Mouse (Mus musculus) bone marrow, adult 2 months (tissue): ENCODE results near the gene Hoxc4. TPM values are rescaled to one million over a fixed set of nuclear protein-coding genes. Genes with fewer than 3 reads are reported as not detected.

ENCODE experiments used
- H3K27ac ChIP-seq: fragments of 200-500 bp; 2 replicates; pipeline ENCODE4 v1.5.1; 2012; ENCODE audit warnings: low read depth, mild to moderate bottlenecking, control low read depth, inconsistent platforms, low read length; ENCODE audit not compliant: control insufficient read depth, poor library complexity, insufficient read depth
- H3K4me1 ChIP-seq: fragments of 200-500 bp; 2 replicates; pipeline ENCODE4 v1.6.1; 2011; ENCODE audit warnings: low read length; ENCODE audit not compliant: control insufficient read depth, insufficient read depth
- H3K4me3 ChIP-seq: fragments of 200-500 bp; replicated peaks from 2 replicates; pipeline ENCODE3; 2011; ENCODE audit warnings: mild to moderate bottlenecking, low read depth, low read length, control low read depth; ENCODE audit not compliant: control insufficient read depth
- CTCF ChIP-seq: fragments of 200-500 bp; IDR thresholded peaks from 2 replicates; pipeline ENCODE4 v1.5.1; 2011; ENCODE audit warnings: low read length, control low read depth; ENCODE audit not compliant: control insufficient read depth, insufficient read depth
- POLR2A ChIP-seq: fragments of 200-500 bp; IDR thresholded peaks from 2 replicates; pipeline ENCODE4 v1.6.1; 2011; ENCODE audit warnings: low read depth, mild to moderate bottlenecking, control low read depth, low read length, borderline replicate concordance; ENCODE audit not compliant: control insufficient read depth
- WGBS: fragments of 180-500 bp; shearing (Covaris S2); methylation state at CpG from one replicate; pipeline ENCODE4 v1.1.7; 2018; 5-methylcytosine and 5-hydroxymethylcytosine counted together
- polyA plus RNA-seq: library from polyadenylated mRNA; stranded (reverse); fragments of >200 nt; gene quantifications from 2 replicates; pipeline ENCODE4 v1.2.4, GENCODE M21; 2011; ENCODE audit warnings: low replicate concordance; ENCODE audit not compliant: missing spikeins, insufficient read depth, insufficient read length

Gene Hoxc4
- polyA plus RNA-seq, 1 experiment = 1.5 TPM

GRCm38 (mm10) chr15:103011928-103012486 is 6.7 kb upstream of the Hoxc4 start:
- no peak overlapping the region for H3K27ac ChIP-seq
- no peaks in the 10 kb centered on the region for H3K4me1 ChIP-seq
- TF ChIP-seq CTCF = no peak
- no peak for TF ChIP-seq POLR2A
- H3K4me3 ChIP-seq = no peak overlapping the region
- WGBS = 12% methylated on average over 26 of the region's 26 CpGs

GRCm38 (mm10) chr15:103013238-103013984 is 5.3 kb upstream of the Hoxc4 start:
- Histone ChIP-seq H3K27ac (no peak overlapping the region), H3K4me1 (no peaks in the 10 kb centered on the region), H3K4me3 (no peak overlapping the region)
- 7% methylated on average over 17 of the region's 17 CpGs for WGBS
- TF ChIP-seq POLR2A (no peak), CTCF (peak; percentile 72)

GRCm38 (mm10) chr15:103014166-103015008 is 4.3 kb upstream of the Hoxc4 start:
- 4% methylated on average over 54 of the region's 57 CpGs for WGBS
- Histone ChIP-seq H3K4me1 (no peaks in the 10 kb centered on the region), H3K27ac (no peak overlapping the region; the same call in 1 of the 2 replicates), H3K4me3 (no peak overlapping the region)
- TF ChIP-seq POLR2A (no peak), CTCF (no peak)

- H3K4me1 ChIP-seq = no peaks in the 10 kb centered on the region
- no peak for TF ChIP-seq POLR2A
- no peak for TF ChIP-seq CTCF
- 4% methylated on average over 28 of the region's 28 CpGs for WGBS
- H3K27ac ChIP-seq = no peak overlapping the region
- no peak overlapping the region for H3K4me3 ChIP-seq
Observed at GRCm38 (mm10) chr15:103015009-103015399, 3.7 kb upstream of the Hoxc4 start.

- Histone ChIP-seq H3K4me3 (no peak overlapping the region), H3K4me1 (no peaks in the 10 kb centered on the region), H3K27ac (no peak overlapping the region)
- 19% methylated on average over 19 of the region's 19 CpGs for WGBS
- TF ChIP-seq POLR2A (no peak), CTCF (no peak)
Observed at GRCm38 (mm10) chr15:103015406-103016166, 3.1 kb upstream of the Hoxc4 start.

- TF ChIP-seq POLR2A (no peak), CTCF (no peak)
- WGBS = 14% methylated on average over 8 of the region's 8 CpGs
- Histone ChIP-seq H3K4me1 (no peaks in the 10 kb centered on the region), H3K4me3 (no peak overlapping the region), H3K27ac (no peak overlapping the region)
Observed at GRCm38 (mm10) chr15:103020899-103021418, 2.2 kb downstream of the Hoxc4 start.

GRCm38 (mm10) chr15:103021544-103021943 is 2.8 kb downstream of the Hoxc4 start:
- no peak overlapping the region for H3K27ac ChIP-seq
- H3K4me3 ChIP-seq = no peak overlapping the region
- 18% methylated on average over 8 of the region's 8 CpGs for WGBS

GRCm38 (mm10) chr15:103024131-103024530 is 5.4 kb downstream of the Hoxc4 start:
- TF ChIP-seq CTCF = no peak
- no peak for TF ChIP-seq POLR2A
- 10% methylated on average over 2 of the region's 2 CpGs for WGBS
- H3K4me1 ChIP-seq = no peaks in the 10 kb centered on the region

More at GRCm38 (mm10) chr15:103021544-103021943, 2.8 kb downstream of the Hoxc4 start:
- no peaks in the 10 kb centered on the region for H3K4me1 ChIP-seq
- TF ChIP-seq CTCF (no peak), POLR2A (no peak)

More at GRCm38 (mm10) chr15:103024131-103024530, 5.4 kb downstream of the Hoxc4 start:
- Histone ChIP-seq H3K4me3 (no peak overlapping the region), H3K27ac (no peak overlapping the region)
